Mouse (Mus musculus) layer of hippocampus, adult 18-20 months (tissue): ENCODE data around the gene Wfdc9. TPM values are rescaled to one million over a fixed set of nuclear protein-coding genes. Genes with fewer than 3 reads are reported as not detected.

Experiments
- DNase-seq, 2 experiments: peaks; one replicate each; pipeline ENCODE4 v3.0.0; 2022; ENCODE audit warnings: low spot score in 2 of 2
- long read RNA-seq: library from polyadenylated mRNA; stranded (forward); transcript quantifications from one replicate; pipeline ENCODE4 v2.0.0, GENCODE M21; 2021
- total RNA-seq, 2 experiments: library from RNA; stranded (reverse); gene quantifications; 2 replicates each; pipeline ENCODE4 v1.2.3; 2021

The Wfdc9 gene
- total RNA-seq: not detected
- long read RNA-seq: 0 reads

DNA sequence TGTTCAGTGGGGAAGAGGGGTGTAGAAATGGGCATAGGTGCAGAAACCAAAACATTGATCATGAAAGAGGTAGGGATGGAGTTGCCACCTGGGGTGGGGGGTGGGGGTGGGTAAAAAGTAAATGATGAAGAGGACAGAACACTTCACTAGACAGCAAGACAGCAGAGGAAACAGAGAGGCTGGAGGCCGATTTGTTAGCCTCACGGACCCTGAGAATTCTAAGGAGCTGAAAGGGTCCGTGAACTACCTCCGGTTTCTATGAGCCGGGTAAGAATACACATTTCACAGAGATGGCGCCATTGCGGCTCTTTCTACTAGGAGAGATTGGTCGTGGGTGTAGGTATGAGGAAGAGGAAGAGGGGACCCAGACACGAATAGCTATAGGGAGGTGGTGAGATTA is at the start of gene Wfdc9:
Wfdc9 (minus strand) TSS at position 101 of the 400 bp plus-strand sequence.
- no peak for DNase-seq

DNA sequence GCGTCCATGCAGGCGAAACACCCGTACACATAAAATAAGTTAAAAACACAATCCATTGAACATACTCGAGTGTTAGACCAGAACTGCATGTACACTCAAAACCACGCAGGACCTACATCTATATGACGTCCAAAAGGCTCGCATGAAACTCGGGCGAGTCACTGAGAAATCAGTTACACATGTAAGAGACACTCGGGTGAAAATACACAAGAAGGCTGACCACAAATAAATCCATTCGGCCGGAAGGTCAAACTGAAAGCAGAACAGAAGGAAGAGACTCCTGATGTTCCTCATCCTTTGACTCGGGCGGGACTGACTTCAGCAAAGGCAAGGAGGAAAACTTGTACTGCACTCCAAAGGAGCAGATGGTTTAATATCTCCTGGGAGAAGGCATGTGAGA is 49.6 kb upstream of the Wfdc9 start:
- DNase-seq: no peak

DNA sequence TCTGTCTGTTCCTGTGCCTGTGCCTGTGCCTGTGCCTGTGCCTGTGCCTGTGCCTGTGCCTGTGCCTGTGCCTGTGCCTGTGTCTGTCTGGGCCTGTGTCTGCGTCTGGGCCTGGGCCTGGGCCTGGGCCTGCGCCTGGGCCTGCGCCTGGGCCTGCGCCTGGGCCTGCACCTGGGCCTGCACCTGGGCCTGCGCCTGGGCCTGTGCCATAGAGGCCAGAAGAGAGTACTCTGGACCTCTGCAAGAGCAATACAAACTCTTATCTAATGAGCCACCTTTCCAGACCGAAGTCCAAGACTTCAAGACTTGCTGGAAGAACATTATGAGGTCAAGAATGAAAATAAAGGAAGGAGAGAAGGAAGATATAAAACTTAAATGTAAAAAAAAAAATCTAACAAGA is 48.9 kb upstream of the Wfdc9 start:
- no peak for DNase-seq

DNA sequence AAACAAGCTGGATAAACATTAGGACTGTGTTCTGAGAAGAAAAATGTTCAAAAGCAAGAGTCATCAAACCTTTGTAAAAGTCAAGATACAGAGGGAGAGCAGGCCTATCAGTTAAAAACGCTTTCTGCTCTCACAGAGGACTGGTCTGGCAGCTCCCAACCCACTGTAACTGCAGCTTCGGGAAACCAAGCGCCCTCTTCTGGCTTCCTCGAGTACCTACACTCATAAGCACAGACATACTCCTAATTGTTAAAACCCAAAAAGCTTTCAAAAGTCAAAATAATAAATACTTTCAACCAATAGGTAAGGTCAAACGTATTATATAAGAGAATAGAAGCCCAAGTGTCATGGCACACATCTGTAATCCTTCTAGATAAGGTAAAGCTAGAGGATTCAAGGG is 47.9 kb upstream of the Wfdc9 start:
- DNase-seq: no peak

DNA sequence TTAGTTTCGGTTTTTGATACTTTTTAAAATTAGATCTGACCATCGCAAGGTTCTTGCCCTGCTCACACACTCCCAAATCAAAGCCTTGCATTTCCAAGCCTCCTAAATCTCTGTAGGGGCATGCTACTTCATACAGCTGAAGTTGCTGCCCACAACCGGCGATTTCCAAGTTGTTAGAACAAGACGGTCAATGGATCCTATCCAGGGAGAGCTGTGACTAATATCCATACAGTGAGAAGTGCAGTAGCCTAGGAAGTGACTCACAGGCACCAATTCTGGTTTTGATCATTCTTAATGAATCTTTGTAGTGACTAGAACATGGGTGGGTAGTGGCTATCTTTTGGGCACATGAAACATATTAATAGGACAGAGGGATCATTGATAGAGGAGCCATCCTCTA is 45.4 kb upstream of the Wfdc9 start:
- DNase-seq: no peak

DNA sequence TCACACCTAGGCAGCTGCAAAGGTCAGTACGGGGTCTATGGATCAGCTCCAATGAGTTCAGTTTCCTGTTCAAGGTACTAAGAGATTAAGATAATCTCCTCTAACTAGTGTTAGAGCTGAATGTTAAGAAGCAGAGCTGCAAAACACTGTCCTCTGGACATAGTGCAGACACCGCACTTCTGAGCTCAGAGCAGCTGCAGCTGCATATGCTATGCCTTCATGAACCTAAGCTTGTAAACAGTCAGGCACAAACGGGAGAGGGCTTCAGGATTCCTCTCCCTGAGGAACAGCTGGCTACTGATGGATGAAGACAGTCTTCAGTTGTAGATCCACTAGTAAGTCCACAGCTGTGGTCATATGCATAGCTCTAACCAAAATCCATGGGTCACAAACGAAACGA is 44.6 kb upstream of the Wfdc9 start:
- DNase-seq: no peak

DNA sequence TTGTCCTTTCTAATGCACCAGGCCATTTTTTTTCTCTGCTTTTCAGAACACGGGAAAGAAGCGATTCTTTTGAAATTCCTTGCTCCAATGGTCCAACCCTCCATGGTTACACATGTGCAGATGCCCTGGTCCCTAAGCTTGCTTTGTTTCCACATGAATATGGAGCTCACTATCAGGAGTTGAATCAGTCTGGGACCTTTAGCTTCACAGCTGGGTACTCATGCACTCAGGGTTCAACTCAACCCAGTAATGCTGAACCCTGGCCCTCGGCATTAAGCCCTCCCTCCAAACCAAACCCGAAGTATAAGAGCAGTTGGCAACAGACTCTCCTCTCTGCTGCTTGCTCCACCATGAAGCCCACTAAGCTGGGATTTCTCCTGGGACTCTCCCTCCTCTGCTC is 41.8 kb upstream of the Wfdc9 start, which contains the start of gene Spint4:
Spint4 (plus strand) TSS at position 301 of the 400 bp plus-strand sequence.
- DNase-seq: no peak

DNA sequence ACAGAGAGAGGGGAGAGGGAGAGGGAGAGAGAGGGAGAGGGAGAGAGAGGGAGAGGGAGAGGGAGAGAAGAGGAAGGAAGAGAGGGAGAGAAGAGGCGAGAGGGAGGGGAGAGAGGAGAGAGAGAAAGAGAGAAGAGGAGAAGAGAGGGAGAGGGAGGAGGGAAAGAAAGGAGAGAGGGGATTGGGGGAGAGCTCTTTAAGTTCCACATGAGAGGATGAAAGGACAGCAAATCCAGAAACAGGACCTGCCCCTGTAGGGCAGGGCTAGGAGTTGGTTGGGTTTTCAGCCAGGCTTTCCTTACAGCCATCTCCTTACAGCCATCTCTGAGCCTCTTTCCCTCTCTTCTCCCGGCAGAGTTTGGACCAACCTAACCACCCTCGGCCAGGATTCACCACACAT is 28.4 kb upstream of the Wfdc9 start, which contains the start of gene Wfdc13:
Wfdc13 (plus strand) TSS at position 301 of the 400 bp plus-strand sequence.
- DNase-seq: no peak

DNA sequence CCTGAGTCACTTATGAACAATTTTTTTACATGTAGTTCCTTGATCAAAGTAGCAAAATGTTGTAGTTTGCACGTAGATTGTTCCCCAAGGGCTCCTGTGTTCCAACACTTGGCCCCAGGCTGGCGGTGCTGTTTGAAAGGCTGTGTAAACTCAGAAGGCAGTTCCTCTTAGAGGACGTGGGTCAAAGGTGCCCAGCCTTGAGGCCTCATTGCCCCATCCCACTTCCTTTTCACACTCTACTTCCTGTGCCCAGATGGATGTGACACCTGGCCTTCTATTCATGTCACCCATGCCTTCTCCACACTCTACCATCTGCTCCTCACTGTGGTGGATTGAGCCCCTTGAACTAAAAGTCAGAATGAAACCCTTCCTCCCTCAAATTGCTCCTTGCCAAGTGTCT is 23.5 kb upstream of the Wfdc9 start:
- no peak for DNase-seq

DNA sequence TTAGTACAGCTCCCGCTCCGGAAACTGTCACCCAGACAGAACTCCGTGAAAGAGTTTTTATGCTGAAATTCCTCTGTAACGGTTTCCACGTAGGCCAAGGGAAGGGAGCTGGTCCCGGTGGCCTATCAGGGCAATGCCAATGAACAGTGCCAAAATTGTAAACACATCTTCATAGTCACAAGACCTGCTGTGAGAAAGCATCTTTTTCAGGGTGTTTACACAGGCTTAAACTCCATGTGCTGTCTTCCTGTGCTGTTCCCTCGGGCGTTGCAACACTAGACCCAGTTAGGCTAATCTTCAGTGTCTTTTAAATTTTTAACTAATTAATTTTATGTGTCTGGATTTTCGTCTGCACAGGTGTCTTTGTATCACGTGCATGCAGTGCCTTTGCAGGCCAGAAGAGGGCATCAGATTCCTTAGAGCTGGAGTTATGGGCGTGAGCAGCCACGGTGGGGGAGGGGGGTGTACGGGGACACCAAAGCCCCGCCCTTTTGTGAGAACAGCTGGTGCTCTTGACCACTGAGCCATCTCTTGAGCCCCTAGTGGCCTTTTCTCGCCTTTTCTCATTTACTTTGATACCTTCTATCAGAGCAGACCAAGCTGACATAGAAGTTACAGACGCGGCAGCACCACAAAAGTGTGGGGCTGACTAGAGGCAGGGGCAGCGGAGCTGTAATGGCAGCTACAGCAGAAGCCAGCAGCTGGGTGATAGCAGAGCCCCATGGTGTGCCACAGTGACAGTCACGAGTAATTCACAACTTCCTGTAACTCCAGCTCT is 22.7 kb upstream of the Wfdc9 start:
- peak; percentile 20 to 70 for DNase-seq

DNA sequence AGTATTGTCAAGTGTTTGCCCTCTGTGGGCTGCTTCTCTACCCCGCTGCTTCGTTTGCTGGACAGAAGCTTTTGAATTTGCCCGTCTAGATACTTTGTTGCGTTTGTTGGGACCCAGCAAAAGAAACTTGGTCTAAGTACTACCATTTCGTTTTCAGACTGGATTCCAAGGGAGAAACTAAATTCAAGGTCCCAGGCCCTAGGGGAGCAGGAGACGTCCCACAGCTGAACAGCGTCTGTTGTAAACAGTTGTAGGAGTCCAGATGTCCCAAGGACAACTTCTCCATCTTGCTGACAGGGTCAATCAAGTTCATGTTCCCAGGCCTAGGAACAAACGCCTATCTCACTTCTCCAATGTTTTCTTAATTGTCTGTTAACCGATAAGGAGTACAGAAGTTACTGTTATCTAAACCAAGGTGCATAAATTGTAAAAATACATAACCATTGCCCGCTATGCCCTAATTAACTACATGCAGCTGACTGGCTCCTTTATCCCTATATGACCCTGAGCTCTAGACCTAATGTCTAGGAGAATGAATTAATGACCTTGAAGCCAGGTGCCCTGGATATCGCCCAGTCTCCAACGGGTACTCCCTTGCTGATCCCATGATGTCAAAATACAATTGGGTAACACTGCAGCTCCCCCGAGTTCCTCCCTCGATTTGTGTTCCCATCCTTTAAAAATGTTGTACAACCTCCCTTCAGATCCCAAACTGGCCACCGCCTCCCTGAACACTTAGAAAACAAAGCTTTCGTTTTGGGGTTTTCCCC is 20.7 kb upstream of the Wfdc9 start:
- no peak for DNase-seq

DNA sequence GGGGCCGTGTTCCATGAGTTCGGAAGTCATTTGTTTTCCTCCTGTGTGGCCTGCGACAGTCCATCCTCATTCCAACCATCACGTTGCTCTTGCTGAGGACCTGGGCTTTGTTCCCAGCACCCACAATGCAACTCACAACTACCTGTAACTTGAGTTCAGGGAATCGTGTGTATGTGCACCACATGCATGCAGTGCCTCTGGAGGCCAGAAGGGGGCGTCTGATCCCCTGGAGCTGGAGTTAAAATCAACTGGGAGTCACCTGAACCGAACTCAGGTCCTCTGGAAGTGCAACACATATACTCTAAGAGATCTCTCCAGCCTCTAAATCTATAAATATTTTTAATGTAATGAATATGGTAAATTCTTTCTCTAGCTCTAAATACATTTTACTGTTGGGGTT is 19.7 kb upstream of the Wfdc9 start:
- DNase-seq: no peak

DNA sequence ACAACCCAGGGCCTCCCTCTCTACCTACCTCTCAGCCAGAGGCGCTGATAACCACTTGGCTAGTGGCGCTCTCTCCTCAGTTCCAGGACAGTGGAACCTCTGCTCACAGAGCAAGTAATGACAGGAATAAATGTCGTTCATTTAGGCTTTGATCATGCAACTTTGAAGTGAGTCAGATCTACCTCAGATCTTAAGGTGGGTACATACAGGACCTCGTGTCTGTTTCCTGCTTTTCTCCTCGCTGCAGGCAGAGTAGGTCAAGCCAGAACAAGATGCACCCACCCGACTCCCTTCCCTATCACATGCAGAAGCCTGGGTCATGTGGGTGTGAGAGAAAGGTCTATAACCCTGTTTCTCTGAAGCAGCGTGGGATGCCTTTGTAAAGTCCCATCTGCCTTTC is 17.6 kb upstream of the Wfdc9 start, which contains the start of gene Wfdc11:
Wfdc11 (minus strand) TSS at position 101 of the 400 bp plus-strand sequence.
- peak in 1 of 2 experiments; percentile 3 for DNase-seq

DNA sequence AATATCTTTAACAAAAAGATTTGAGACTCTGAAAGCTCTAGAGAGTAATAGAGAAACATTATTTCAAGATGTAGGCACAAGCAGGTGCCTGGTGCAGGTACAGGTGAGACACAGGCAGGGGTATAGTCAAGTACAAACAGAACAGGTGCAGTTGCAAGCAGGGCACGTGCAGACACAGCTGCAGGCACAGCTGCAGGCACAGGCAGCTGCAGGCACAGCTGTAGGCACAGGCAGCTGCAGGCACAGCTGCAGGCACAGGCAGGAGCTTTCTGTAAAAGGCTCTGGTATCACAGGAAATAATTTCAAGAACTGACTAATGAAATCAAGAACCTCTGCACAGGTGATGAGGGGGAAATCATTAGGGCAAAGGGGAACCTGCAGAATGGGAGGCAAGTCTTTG is 14.6 kb upstream of the Wfdc9 start:
- DNase-seq: no peak

DNA sequence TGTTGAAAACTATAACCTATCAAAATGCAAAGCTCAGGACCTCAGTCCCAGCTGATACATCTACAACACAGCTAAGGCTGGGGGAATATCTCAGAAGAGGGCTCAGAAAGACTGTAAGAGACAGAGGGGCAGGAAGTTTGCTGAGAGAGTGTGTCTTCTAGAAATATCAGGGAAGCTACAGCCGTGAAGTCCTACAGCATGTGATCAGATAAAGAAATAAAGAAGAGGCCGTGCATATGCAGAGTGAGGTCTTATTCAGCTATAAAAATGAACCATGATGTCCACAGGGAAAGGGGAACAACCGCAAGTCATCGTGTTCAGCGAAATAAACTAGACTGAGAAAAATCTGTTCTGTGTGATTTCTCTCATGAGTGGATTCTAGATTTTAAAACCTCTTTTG is 13.9 kb upstream of the Wfdc9 start:
- no peak for DNase-seq

DNA sequence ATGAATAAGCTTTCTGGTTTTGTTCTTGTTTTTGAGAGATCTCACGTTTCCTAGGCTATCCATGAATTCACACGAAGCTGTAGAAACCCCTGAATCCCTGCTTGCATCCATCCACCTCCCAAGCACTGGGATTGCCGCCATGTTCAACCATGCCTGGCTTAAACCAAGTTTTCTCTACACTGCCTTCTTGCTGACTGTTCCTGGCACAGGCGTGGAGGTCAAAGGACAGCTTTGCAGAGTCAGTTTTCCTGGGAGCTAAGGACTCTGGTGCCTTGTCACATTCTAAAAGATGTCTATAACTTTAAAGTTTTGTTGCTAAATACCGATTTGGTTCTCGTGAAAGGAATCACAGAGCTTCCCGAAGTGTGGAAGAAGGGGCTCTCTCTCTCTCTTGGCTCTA is 8.5 kb upstream of the Wfdc9 start:
- DNase-seq: no peak

DNA sequence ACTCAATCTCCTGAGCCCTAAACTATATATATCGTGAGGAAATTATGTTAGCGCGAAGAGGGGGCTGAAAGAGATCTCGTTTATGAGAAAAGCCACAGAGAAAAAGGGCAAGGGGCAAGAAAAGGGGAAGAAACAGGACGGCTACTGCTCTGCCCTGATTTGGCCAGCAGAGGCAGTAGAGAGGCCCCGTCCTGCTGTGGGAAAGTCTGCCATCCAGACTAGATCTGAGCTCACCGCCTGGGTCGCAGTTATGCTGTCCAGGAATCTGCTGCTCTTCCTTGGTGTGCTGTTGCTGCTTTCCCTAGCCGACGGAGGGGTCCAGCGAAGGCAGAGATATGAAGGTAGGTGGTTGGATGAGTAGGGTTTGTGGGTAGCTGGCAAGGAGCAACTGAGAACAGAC is 525 bp downstream of the Wfdc9 start, which contains the start of gene Wfdc10:
Wfdc10 (plus strand) TSS at position 189 of the 400 bp plus-strand sequence.
- peak in 1 of 2 experiments; percentile 13 for DNase-seq

DNA sequence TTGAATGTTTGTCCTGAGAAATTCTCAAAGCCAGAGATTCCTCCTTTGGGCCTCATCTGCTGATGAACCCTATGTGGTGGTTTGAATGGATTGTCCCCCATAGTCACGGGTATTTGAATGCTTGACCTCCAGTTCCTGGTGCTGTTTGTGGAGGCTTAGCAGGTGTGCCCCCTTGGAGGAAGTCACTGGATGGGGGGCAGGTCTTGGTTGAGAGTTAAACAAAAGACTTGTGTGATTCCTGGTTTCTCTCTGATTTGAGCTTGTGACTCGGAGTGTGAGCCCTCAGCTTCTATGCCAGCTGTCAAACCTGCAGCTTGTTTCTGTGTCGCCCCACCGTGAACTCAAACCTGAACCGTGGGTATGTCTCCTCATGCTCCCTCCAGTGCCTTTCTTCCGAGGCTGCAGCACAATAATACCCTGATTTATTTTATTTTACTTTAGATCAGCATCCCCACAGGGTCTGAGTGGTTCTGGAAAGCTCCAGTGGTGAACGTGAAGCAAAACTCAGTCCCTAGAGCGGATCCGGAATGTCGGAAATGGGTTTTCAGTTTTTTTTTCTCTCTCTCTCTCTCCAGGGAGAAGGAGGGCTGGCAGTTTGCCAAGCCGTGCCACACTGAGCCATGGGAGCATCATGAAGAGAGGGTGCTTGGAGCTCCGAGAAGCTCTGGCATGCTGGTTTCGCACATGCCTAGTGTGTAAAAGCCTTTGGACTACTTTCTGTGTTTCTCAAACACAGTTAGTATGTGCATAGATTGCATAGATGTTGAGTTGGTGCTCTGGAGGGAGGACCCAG is 14.3 kb downstream of the Wfdc9 start:
- DNase-seq: peak in 1 of 2 experiments; percentile 21

DNA sequence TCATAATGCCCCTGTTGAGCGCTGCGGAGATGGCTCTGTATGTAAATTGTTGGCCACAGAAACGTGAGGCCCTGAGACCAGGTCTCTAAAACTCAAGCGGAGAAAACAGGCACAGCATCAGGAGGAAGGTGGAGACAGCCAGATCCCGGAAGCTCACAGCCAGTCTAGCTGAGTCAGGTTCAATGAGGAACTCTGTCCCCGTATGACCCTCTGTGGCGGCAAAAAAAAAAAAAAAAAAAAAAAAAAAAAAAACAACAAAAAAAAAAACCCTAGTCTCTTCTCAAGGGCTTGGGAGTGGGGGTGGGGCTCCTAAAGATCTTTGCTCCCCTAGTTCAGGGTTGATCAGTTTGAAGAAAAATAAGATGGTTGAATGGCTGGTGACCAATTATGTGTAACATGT is 15.3 kb downstream of the Wfdc9 start:
- no peak for DNase-seq

DNA sequence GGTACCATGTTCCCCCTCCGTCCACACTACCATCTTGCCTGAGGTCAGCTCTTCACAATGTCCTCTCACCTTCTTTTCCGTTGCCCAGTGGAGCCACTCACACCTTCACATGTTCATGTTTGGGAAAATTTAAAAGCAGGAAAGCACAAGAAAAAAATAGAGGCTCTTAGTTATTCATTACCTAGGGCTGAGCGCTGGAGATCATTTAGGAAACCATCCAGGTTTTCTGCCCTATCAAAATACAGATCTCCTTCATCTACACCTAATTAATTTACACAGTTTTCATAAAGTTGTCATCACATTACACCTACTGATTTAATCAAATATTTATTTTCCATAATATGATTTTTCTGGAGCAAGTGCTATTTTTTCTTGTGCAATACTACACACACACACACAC is 17.7 kb downstream of the Wfdc9 start, which contains the start of gene Wfdc16:
Wfdc16 (minus strand) TSS at position 101 of the 400 bp plus-strand sequence.
- no peak for DNase-seq

DNA sequence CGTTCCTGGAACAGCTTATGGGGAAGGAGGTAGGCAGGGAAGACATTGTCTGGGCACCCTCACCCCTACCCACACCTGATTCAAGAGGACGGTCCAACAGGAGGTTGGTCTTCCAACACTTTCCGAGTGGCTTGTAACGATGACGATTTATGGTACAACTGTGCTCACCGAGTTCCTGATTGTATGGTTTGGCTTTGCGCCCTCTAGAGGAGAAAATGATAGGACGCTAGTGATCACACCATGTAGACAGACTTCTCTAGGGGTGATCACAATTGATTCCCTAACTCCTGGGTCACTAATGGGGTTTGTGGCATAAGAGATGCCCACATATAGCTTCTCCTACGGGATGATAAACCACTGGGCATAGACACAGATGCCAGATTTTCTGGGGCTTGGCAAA is 21.1 kb downstream of the Wfdc9 start:
- DNase-seq: no peak
